Mouse (Mus musculus): ENCODE measurements around the gene Aatk. TPM values are rescaled to one million over a fixed set of nuclear protein-coding genes. Genes with fewer than 3 reads are reported as not detected.
A peak's percentile ranks its signal among the peaks of the same experiment; 100 is the strongest.

Gene Aatk
- total RNA-seq, 1 experiment = 1.2 TPM

GRCm38 (mm10) chr11:120019542-120020440 lies 27.2 kb downstream of the Aatk start:
- Histone ChIP-seq H3K4me3 (ENCODE audit: insufficient read depth in 1 of 2, low read depth in 1 of 2, low read length in 2 of 2, poor library complexity in 1 of 2, severe bottlenecking in 1 of 2) (no peak overlapping the region), H3K9ac (ENCODE audit: insufficient read depth, low read depth, low read length, poor library complexity, severe bottlenecking) (no peak overlapping the region), H3K9me3 (ENCODE audit: control insufficient read depth, insufficient read depth, low read depth, low read length) (no peaks in the 10 kb centered on the region), H3K27ac (ENCODE audit: insufficient read depth, low read depth, low read length, poor library complexity, severe bottlenecking) (no peak overlapping the region), H3K4me1 (ENCODE audit: control insufficient read depth in 2 of 2, insufficient read depth in 2 of 2, low read length in 2 of 2, poor library complexity in 1 of 2) (no peaks in the 10 kb centered on the region; a peak in 1 of 4 replicates), H3K36me3 (ENCODE audit: control insufficient read depth, insufficient read depth, low read length, poor library complexity, severe bottlenecking) (no peaks in the 10 kb centered on the region)
- in situ Hi-C loops (cut with MboI; ENCODE audit: low sequenced_read_pairs in 2 of 2, unreplicated experiment in 2 of 2) = no loop called here
- DNase-seq (ENCODE audit: low read depth, low spot score) = no peak
- TF ChIP-seq ZNF384 (IDR thresholded peaks at IDR 0.05; ENCODE audit: low read depth, low read length) (no peak), ZC3H11A (IDR thresholded peaks at IDR 0.05; ENCODE audit: borderline replicate concordance, low read depth, low read length) (no peak), HCFC1 (IDR thresholded peaks at IDR 0.05; ENCODE audit: borderline replicate concordance, insufficient read depth, low read length) (no peak), CHD2 (IDR thresholded peaks at IDR 0.05; ENCODE audit: low read depth, low read length) (no peak), MAFK (IDR thresholded peaks at IDR 0.05; ENCODE audit: insufficient read depth, low read depth, low read length) (no peak)

- in situ Hi-C loops (cut with MboI; ENCODE audit: low sequenced_read_pairs in 2 of 2, unreplicated experiment in 2 of 2) = no loop called here
- Histone ChIP-seq H3K9me3 (ENCODE audit: control insufficient read depth, insufficient read depth, low read depth, low read length) (no peaks in the 10 kb centered on the region), H3K27ac (ENCODE audit: insufficient read depth, low read depth, low read length, poor library complexity, severe bottlenecking) (no peak overlapping the region), H3K4me1 (ENCODE audit: control insufficient read depth in 2 of 2, insufficient read depth in 2 of 2, low read length in 2 of 2, poor library complexity in 1 of 2) (peaks cover 0 to 3% of the 10 kb centered on the region in 2 experiments; a peak in 1 of 4 replicates), H3K9ac (ENCODE audit: insufficient read depth, low read depth, low read length, poor library complexity, severe bottlenecking) (no peak overlapping the region), H3K36me3 (ENCODE audit: control insufficient read depth, insufficient read depth, low read length, poor library complexity, severe bottlenecking) (no peaks in the 10 kb centered on the region), H3K4me3 (ENCODE audit: insufficient read depth in 1 of 2, low read depth in 1 of 2, low read length in 2 of 2, poor library complexity in 1 of 2, severe bottlenecking in 1 of 2) (no peak overlapping the region)
- DNase-seq (ENCODE audit: low read depth, low spot score) = no peak
- TF ChIP-seq MAFK (IDR thresholded peaks at IDR 0.05; ENCODE audit: insufficient read depth, low read depth, low read length) = no peak
- no peak for TF ChIP-seq ZC3H11A (IDR thresholded peaks at IDR 0.05; ENCODE audit: borderline replicate concordance, low read depth, low read length)
These were observed 30.0 kb downstream of the Aatk start for GRCm38 (mm10) chr11:120017011-120017410.

GRCm38 (mm10) chr11:120014758-120015157 lies 32.2 kb downstream of the Aatk start:
- TF ChIP-seq CHD2 (IDR thresholded peaks at IDR 0.05; ENCODE audit: low read depth, low read length) (no peak), MAFK (IDR thresholded peaks at IDR 0.05; ENCODE audit: insufficient read depth, low read depth, low read length) (no peak), ZC3H11A (IDR thresholded peaks at IDR 0.05; ENCODE audit: borderline replicate concordance, low read depth, low read length) (no peak), ZNF384 (IDR thresholded peaks at IDR 0.05; ENCODE audit: low read depth, low read length) (no peak), HCFC1 (IDR thresholded peaks at IDR 0.05; ENCODE audit: borderline replicate concordance, insufficient read depth, low read length) (no peak)
- no peak overlapping the region for H3K4me3 ChIP-seq (ENCODE audit: insufficient read depth in 1 of 2, low read depth in 1 of 2, low read length in 2 of 2, poor library complexity in 1 of 2, severe bottlenecking in 1 of 2)
- no peak overlapping the region for H3K9ac ChIP-seq (ENCODE audit: insufficient read depth, low read depth, low read length, poor library complexity, severe bottlenecking)
- H3K27ac ChIP-seq (ENCODE audit: insufficient read depth, low read depth, low read length, poor library complexity, severe bottlenecking) = no peak overlapping the region
- in situ Hi-C loops (cut with MboI; ENCODE audit: low sequenced_read_pairs in 2 of 2, unreplicated experiment in 2 of 2) = no loop called here
- DNase-seq (ENCODE audit: low read depth, low spot score) = no peak
- peaks cover 0 to 3% of the 10 kb centered on the region in 2 experiments; a peak in 1 of 4 replicates for H3K4me1 ChIP-seq (ENCODE audit: control insufficient read depth in 2 of 2, insufficient read depth in 2 of 2, low read length in 2 of 2, poor library complexity in 1 of 2)
- no peaks in the 10 kb centered on the region for H3K9me3 ChIP-seq (ENCODE audit: control insufficient read depth, insufficient read depth, low read depth, low read length)
- no peaks in the 10 kb centered on the region for H3K36me3 ChIP-seq (ENCODE audit: control insufficient read depth, insufficient read depth, low read length, poor library complexity, severe bottlenecking)

DNA sequence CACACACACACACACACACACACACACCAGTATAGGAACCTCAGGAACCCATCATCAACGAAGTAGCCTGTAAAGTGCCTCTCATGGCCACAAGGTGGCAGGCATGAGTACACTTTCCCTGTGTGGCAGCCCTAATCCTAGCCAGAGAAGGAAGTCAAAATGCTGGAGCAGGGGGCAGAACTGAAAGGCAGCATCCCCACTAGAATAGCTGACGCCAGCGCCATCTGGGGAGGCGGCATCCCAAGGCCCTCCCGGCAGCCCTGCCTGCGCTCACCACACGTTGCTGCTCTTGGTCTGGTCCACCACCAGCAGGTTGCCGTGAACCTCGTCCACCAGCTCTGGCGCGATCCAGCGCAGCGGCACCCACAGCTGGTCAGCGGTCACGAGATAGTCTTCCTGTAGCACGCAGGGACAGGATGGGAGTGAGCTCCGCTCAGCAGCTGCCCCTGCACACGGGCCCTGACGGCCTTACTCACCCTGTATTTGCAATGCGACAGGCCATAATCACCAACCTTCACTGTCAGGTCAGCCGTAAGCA lies 33.7 kb downstream of the Aatk start:
- H3K4me1 ChIP-seq (ENCODE audit: control insufficient read depth in 2 of 2, insufficient read depth in 2 of 2, low read length in 2 of 2, poor library complexity in 1 of 2) = peaks cover 0 to 3% of the 10 kb centered on the region in 2 experiments; a peak in 1 of 4 replicates
- H3K9me3 ChIP-seq (ENCODE audit: control insufficient read depth, insufficient read depth, low read depth, low read length) = no peaks in the 10 kb centered on the region
- H3K27ac ChIP-seq (ENCODE audit: insufficient read depth, low read depth, low read length, poor library complexity, severe bottlenecking) = no peak overlapping the region
- peak; percentile 94 for DNase-seq (ENCODE audit: low read depth, low spot score)
- H3K9ac ChIP-seq (ENCODE audit: insufficient read depth, low read depth, low read length, poor library complexity, severe bottlenecking) = peak overlapping the region; percentile 61
- TF ChIP-seq ZC3H11A (IDR thresholded peaks at IDR 0.05; ENCODE audit: borderline replicate concordance, low read depth, low read length) (peak; percentile 54; the same call in 1 of the 2 replicates), CHD2 (IDR thresholded peaks at IDR 0.05; ENCODE audit: low read depth, low read length) (no peak), MAFK (IDR thresholded peaks at IDR 0.05; ENCODE audit: insufficient read depth, low read depth, low read length) (no peak), ZNF384 (IDR thresholded peaks at IDR 0.05; ENCODE audit: low read depth, low read length) (no peak), HCFC1 (IDR thresholded peaks at IDR 0.05; ENCODE audit: borderline replicate concordance, insufficient read depth, low read length) (no peak)
- peak overlapping the region; percentile 63 to 71 for H3K4me3 ChIP-seq (ENCODE audit: insufficient read depth in 1 of 2, low read depth in 1 of 2, low read length in 2 of 2, poor library complexity in 1 of 2, severe bottlenecking in 1 of 2)
- H3K36me3 ChIP-seq (ENCODE audit: control insufficient read depth, insufficient read depth, low read length, poor library complexity, severe bottlenecking) = no peaks in the 10 kb centered on the region
- in situ Hi-C loops (cut with MboI; ENCODE audit: low sequenced_read_pairs in 2 of 2, unreplicated experiment in 2 of 2) = no loop called here

All from ES-E14 (cell line).